Mouse (Mus musculus): ENCODE results near the gene Akap5. TPM values are rescaled to one million over a fixed set of nuclear protein-coding genes. Genes with fewer than 3 reads are reported as not detected.
A peak's percentile ranks its signal among the peaks of the same experiment; 100 is the strongest.

Akap5 gene
- polyA plus RNA-seq, 1 experiment from 2014 or later: 1.9 TPM

- peak; percentile 86 for TF ChIP-seq CTCF (IDR thresholded peaks at IDR 0.05)
- no peak for ATAC-seq
- H3K27me3 ChIP-seq: no peaks in the 10 kb centered on the region
- POLR2A ChIA-PET: no interaction called here
- CTCF ChIA-PET: interaction anchor here (0.8 to 4.2 kb wide), 8 partner anchors 11 to 51 kb away, joined by 3 to 29 read pairs (median 6); no protein-coding TSS in a partner anchor
- DNase-seq (ENCODE audit: low read depth, low spot score): no peak
- in situ Hi-C loops (cut with MboI; ENCODE audit: low pct_unique_long_range_greater_than_20kb): no loop called here
Observed at GRCm38 (mm10) chr12:76293192-76293591, 31.5 kb upstream of the Akap5 start.

GRCm38 (mm10) chr12:76297830-76298229 lies 26.9 kb upstream of the Akap5 start:
- TF ChIP-seq CTCF (IDR thresholded peaks at IDR 0.05): no peak
- CTCF ChIA-PET: interaction anchor here (1.1 kb wide), 1 partner anchor 10 kb away, joined by 3 read pairs; no protein-coding TSS in a partner anchor
- DNase-seq (ENCODE audit: low read depth, low spot score) (no peak), ATAC-seq (no peak)
- in situ Hi-C loops (cut with MboI; ENCODE audit: low pct_unique_long_range_greater_than_20kb): loop anchor here (5.0 kb wide), 1 partner anchor 34 kb away; no protein-coding TSS in a partner anchor
- POLR2A ChIA-PET: no interaction called here
- H3K27me3 ChIP-seq: no peaks in the 10 kb centered on the region

DNA sequence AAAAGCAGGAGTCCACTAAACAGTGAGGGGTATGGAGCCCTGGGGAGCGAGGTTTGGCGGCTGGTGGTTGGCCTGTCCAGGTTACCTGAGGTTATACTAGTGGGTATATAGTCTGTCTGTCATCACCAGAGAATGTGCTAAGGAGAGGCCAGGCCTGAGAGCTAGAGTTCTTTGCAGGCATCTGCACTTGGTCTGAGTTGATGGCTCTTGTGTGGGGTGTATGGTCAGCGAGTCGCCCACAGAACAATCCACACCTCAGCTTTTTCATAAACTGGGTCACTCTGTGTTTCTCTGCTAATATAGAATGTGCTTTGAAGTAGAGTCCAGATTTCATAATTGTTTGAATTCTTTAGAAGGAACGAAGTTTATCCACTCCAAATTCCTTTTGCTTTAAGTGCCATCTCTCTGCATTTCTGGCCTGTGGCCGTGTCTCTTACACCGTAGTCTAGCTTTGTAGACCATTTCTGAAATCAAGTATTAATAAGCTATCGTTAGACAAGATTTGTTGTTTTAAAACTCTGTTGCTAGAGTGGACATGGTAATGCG lies 25.3 kb upstream of the Akap5 start:
- ChIA-PET POLR2A (interaction anchor here (0.5 kb wide), 1 partner anchor 87 kb away, joined by 3 read pairs; no protein-coding TSS in a partner anchor), CTCF (interaction anchor here (1.2 to 2.6 kb wide), 2 partner anchors 9 to 42 kb away, joined by 3 to 10 read pairs; no protein-coding TSS in a partner anchor)
- ATAC-seq (no peak), DNase-seq (ENCODE audit: low read depth, low spot score) (no peak)
- in situ Hi-C loops (cut with MboI; ENCODE audit: low pct_unique_long_range_greater_than_20kb): loop anchor here (5.0 kb wide), 1 partner anchor 33 kb away; no protein-coding TSS in a partner anchor
- no peaks in the 10 kb centered on the region for H3K27me3 ChIP-seq
- no peak for TF ChIP-seq CTCF (IDR thresholded peaks at IDR 0.05)

- TF ChIP-seq CTCF (IDR thresholded peaks at IDR 0.05): no peak
- CTCF ChIA-PET: interaction anchor here (2.6 kb wide), 1 partner anchor 41 kb away, joined by 10 read pairs; no protein-coding TSS in a partner anchor
- in situ Hi-C loops (cut with MboI; ENCODE audit: low pct_unique_long_range_greater_than_20kb): no loop called here
Observed at GRCm38 (mm10) chr12:76300367-76300766, 24.3 kb upstream of the Akap5 start.

GRCm38 (mm10) chr12:76303474-76303873 lies 21.2 kb upstream of the Akap5 start:
- TF ChIP-seq CTCF (IDR thresholded peaks at IDR 0.05): no peak
- in situ Hi-C loops (cut with MboI; ENCODE audit: low pct_unique_long_range_greater_than_20kb): no loop called here
- POLR2A ChIA-PET: no interaction called here
- CTCF ChIA-PET: interaction anchor here (1.4 kb wide), 1 partner anchor 10 kb away, joined by 4 read pairs; no protein-coding TSS in a partner anchor
- ATAC-seq (no peak), DNase-seq (ENCODE audit: low read depth, low spot score) (no peak)
- no peaks in the 10 kb centered on the region for H3K27me3 ChIP-seq

More at GRCm38 (mm10) chr12:76300367-76300766, 24.3 kb upstream of the Akap5 start:
- DNase-seq (ENCODE audit: low read depth, low spot score) (no peak), ATAC-seq (no peak)
- H3K27me3 ChIP-seq: no peaks in the 10 kb centered on the region
- POLR2A ChIA-PET: no interaction called here

DNA sequence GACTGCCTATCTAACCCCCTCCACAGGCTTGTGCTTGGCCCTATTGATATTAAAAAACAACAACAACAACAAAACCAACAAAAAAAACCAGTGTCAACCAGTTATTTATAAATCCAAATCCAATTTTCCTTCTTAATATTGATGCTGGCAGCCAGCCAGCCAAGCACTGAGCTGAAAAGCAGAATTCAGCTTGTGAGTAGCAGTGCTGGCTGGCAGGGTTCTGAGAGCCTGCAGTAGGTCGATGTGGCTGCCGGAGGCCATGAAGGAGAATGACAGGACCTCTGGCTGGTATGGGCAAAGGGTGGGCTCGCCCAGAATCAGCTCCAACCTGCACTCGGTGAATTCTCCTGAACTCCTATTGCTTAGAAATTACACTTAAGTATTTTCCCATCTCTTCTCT lies 20.5 kb upstream of the Akap5 start:
- no peaks in the 10 kb centered on the region for H3K27me3 ChIP-seq
- CTCF ChIA-PET: interaction anchor here (1.4 kb wide), 1 partner anchor 11 kb away, joined by 4 read pairs; no protein-coding TSS in a partner anchor
- POLR2A ChIA-PET: no interaction called here
- no peak for ATAC-seq
- no peak for DNase-seq (ENCODE audit: low read depth, low spot score)
- TF ChIP-seq CTCF (IDR thresholded peaks at IDR 0.05): no peak
- in situ Hi-C loops (cut with MboI; ENCODE audit: low pct_unique_long_range_greater_than_20kb): no loop called here

DNA sequence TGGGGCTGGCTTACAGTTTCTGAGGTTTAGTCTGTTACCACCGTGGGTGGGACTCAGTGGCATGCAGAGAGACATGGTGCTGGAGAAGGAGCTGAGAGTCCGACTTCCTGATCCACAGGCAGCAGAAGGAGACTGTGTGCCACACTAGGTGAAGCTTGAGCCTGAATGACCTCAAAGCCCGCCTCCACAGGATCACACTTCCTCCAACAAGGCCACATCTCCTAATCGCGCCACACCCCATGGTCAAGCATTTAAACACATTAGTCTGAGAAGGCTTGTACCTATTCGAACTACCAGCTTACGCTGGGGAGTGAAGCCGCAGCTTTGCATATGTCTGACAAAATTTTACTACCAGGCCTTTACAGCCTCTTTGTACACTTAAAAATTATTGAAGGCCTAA lies 19.6 kb upstream of the Akap5 start:
- no peaks in the 10 kb centered on the region for H3K27me3 ChIP-seq
- DNase-seq (ENCODE audit: low read depth, low spot score) (no peak), ATAC-seq (no peak)
- ChIA-PET POLR2A (no interaction called here), CTCF (interaction anchor here (1.4 kb wide), 1 partner anchor 12 kb away, joined by 4 read pairs; no protein-coding TSS in a partner anchor)
- in situ Hi-C loops (cut with MboI; ENCODE audit: low pct_unique_long_range_greater_than_20kb): no loop called here
- no peak for TF ChIP-seq CTCF (IDR thresholded peaks at IDR 0.05)

DNA sequence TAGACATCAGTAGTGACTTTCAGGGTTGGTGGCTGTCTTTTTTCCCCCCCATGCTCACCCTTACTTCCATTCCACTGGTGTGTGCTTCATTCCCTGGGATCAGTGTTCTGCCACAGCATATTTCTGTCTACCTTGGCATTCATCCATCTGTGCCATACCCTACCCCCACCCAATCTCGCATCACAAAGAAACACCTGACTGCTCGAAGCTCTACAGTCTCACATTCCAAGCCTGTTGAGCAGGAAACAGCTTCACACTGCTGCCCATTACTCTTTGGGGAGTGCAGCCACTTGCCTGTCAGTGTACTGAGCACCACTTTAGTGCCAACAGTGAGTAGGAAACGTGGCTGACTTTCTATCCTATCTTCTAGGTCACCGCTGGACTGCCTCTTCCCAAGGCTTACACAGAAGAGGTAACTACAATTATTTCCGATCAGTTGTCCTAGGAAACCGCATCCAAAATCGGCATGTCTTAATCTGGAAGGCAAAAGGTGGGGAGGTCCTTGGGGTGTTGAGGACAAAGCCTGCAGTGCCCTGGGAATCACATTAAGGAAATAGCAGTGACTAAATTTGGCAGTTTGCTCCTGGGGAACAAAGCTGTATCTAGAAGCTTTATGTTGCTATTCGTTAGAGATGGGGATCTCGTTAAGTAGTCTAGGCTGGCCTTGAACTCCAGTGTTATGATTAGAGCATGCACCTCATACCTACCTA lies 17.7 kb upstream of the Akap5 start:
- no peak for TF ChIP-seq CTCF (IDR thresholded peaks at IDR 0.05)
- in situ Hi-C loops (cut with MboI; ENCODE audit: low pct_unique_long_range_greater_than_20kb): no loop called here
- H3K27me3 ChIP-seq: no peaks in the 10 kb centered on the region
- no peak for DNase-seq (ENCODE audit: low read depth, low spot score)
- CTCF ChIA-PET: interaction anchor here (0.8 to 3.1 kb wide), 4 partner anchors 9 to 51 kb away, joined by 3 to 9 read pairs (median 3); no protein-coding TSS in a partner anchor
- POLR2A ChIA-PET: interaction anchor here (0.6 to 1.0 kb wide), 2 partner anchors 12 to 33 kb away, joined by 3 to 7 read pairs; no protein-coding TSS in a partner anchor
- ATAC-seq: no peak

- no peak for TF ChIP-seq CTCF (IDR thresholded peaks at IDR 0.05)
- ChIA-PET CTCF (interaction anchor here (0.8 to 3.1 kb wide), 6 partner anchors 10 to 50 kb away, joined by 3 to 9 read pairs (median 3); no protein-coding TSS in a partner anchor), POLR2A (interaction anchor here (0.7 to 1.0 kb wide), 2 partner anchors 9 to 11 kb away, joined by 4 to 7 read pairs; no protein-coding TSS in a partner anchor)
- ATAC-seq (peak; percentile 58), DNase-seq (ENCODE audit: low read depth, low spot score) (no peak)
- no peaks in the 10 kb centered on the region for H3K27me3 ChIP-seq
- in situ Hi-C loops (cut with MboI; ENCODE audit: low pct_unique_long_range_greater_than_20kb): no loop called here
Observed at GRCm38 (mm10) chr12:76307964-76308363, 16.7 kb upstream of the Akap5 start.

- no peak for ATAC-seq
- H3K27me3 ChIP-seq: no peaks in the 10 kb centered on the region
- POLR2A ChIA-PET: interaction anchor here (0.7 kb wide), 1 partner anchor 9 kb away, joined by 4 read pairs; no protein-coding TSS in a partner anchor
- CTCF ChIA-PET: interaction anchor here (1.3 to 3.1 kb wide), 3 partner anchors 14 to 33 kb away, joined by 3 to 9 read pairs (median 5); no protein-coding TSS in a partner anchor
- in situ Hi-C loops (cut with MboI; ENCODE audit: low pct_unique_long_range_greater_than_20kb): no loop called here
- no peak for DNase-seq (ENCODE audit: low read depth, low spot score)
- TF ChIP-seq CTCF (IDR thresholded peaks at IDR 0.05): no peak
Observed at GRCm38 (mm10) chr12:76308436-76308835, 16.3 kb upstream of the Akap5 start.

Data from Patski (cell line).